Mouse (Mus musculus): ENCODE results near the gene Efnb2.

DNA sequence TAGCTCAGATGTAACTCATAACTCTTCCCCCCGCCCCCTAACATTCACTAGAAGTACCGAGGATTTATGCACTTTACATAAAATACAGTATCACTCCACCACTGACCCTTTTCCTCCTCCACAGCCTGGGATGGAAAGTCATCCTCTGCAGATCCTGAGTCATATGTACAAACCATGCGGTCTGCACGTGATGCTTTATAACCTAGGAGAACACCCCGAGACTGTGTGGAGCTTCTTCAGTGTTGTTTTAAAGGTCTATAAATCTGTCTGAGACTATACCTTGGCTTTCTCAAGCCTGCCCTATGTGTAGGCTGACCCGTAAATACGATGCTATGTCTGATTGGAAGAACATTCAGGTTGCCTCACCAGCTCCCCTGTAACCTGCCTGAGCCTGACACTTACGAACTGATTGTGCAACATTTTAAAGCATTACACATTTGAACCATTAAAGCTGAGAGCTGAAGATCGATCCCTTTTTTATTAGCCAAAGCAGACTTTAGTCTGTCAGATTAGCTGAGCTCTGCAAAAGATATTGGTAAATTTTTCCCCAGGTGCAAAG lies 92.7 kb downstream of the Efnb2 start:
- no peak for TF ChIP-seq POLR2A (IDR thresholded peaks at IDR 0.05; ENCODE audit: borderline replicate concordance, extremely low read depth, insufficient read depth, insufficient read length, poor library complexity, severe bottlenecking)
- no peak for TF ChIP-seq CTCF (IDR thresholded peaks at IDR 0.05; ENCODE audit: borderline replicate concordance, extremely low read depth, insufficient read depth, insufficient read length)

Measured in brain, embryonic 14.5 days (tissue).